19 mouse cellular contexts compared by ENCODE assay signal in genomic region chr5:46361637-46362036, GRCm38 (mm10).
"Had no signal": no experiment of that assay in that cellular context is flagged by ENCODE, and none has a peak within 500 bp of the region (broad histone marks: within the 10 kb centered on the region; RNA-seq: fewer than 3 reads in every experiment).

No protein-coding gene starts in this region.

- H3K9me3 ChIP-seq: midbrain, embryonic 10.5 days; midbrain, embryonic 12.5 days; neural tube, embryonic 13.5 days; neural tube, embryonic 15.5 days had no signal

- DNase-seq: lung, adult 18-20 months; lung, embryonic 14.5 days; lung, postnatal 10 days; lung, postnatal 4 days; midbrain, embryonic 14.5 days; retina, postnatal 1 day; right cerebral cortex, adult 18-20 months; right cerebral cortex, postnatal 25 days; right cerebral cortex, postnatal 4 days; thymus, adult 2 months; thymus, postnatal 25 days; thymus, postnatal 4 days had no signal

- H3K27ac ChIP-seq: liver, embryonic 14.5 days; midbrain, embryonic 10.5 days; midbrain, embryonic 12.5 days; neural tube, embryonic 13.5 days; neural tube, embryonic 15.5 days had no signal

- H3K4me3 ChIP-seq: midbrain, embryonic 10.5 days; midbrain, embryonic 12.5 days; myocyte; neural tube, embryonic 13.5 days; neural tube, embryonic 15.5 days had no signal

- H3K36me3 ChIP-seq: midbrain, embryonic 10.5 days; midbrain, embryonic 12.5 days; neural tube, embryonic 13.5 days; neural tube, embryonic 15.5 days had no signal

- ATAC-seq: midbrain, embryonic 16.5 days had no signal

- H3K4me2 ChIP-seq: lung, embryonic 14.5 days; midbrain, embryonic 12.5 days; neural tube, embryonic 13.5 days; neural tube, embryonic 15.5 days had no signal

- H3K27me3 ChIP-seq: midbrain, embryonic 12.5 days; neural tube, embryonic 13.5 days; neural tube, embryonic 15.5 days had no signal

- H3K4me1 ChIP-seq: midbrain, embryonic 10.5 days; midbrain, embryonic 12.5 days; neural tube, embryonic 13.5 days; neural tube, embryonic 15.5 days had no signal

- H3K9ac ChIP-seq: liver, embryonic 14.5 days; lung, embryonic 14.5 days; midbrain, embryonic 12.5 days; neural tube, embryonic 13.5 days; neural tube, embryonic 15.5 days had no signal
